Mouse (Mus musculus): Measurements from ENCODE around the gene Fam78b.

The Fam78b gene

DNA sequence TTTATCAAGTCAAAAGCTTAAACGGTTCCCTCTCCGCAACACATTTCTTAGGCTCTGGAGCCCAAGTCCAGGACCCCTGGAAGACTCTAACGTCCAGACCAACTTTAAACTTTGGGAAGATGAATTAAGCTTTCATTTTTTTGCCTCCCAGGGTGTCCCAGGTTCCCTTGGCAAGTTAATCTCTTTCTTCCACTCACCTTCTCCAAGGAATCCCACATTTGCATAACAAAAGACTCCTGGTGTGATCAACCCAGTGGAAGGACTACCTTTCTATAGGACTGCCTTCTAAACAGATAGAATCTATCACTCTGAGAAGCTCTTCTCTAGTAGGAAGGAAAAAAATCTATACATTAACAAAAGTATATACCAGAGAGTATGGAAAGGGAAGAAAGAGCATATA, 92.3 kb downstream of the Fam78b start:
- DNase-seq (ENCODE audit: low read depth in 1 of 2, low spot score in 2 of 2): no peak

GRCm38 (mm10) chr1:167094589-167095148, 93.5 kb downstream of the Fam78b start:
- DNase-seq (ENCODE audit: low read depth in 1 of 2, low spot score in 2 of 2): no peak

- DNase-seq (ENCODE audit: low read depth in 1 of 2, low spot score in 2 of 2): no peak
Observed at GRCm38 (mm10) chr1:167098741-167099140, 97.5 kb downstream of the Fam78b start.

DNA sequence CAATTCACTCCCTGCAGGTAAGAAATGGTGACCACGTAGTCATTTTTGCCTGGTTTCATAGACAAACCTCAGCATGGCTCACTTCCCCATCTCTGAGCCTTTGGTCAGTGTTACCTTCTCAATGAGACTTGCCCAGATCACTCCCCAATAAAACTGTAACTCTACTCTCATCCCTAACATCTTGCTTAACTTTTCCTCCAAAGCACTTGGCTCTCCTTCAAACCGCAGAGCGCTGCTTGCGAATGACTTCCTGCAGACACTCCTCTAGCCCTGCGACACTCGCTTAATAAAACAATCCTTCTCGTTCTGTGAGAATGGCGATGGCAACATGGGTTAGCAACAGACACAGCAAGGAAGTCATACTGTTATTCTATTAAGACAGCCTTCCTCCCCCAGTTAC, 100.8 kb downstream of the Fam78b start:
- DNase-seq (ENCODE audit: low read depth in 1 of 2, low spot score in 2 of 2): no peak

GRCm38 (mm10) chr1:167102566-167102965, 101.3 kb downstream of the Fam78b start:
- no peak for DNase-seq (ENCODE audit: low read depth in 1 of 2, low spot score in 2 of 2)

- DNase-seq (ENCODE audit: low read depth in 1 of 2, low spot score in 2 of 2): no peak
Observed at GRCm38 (mm10) chr1:167104956-167105626, 103.9 kb downstream of the Fam78b start.

GRCm38 (mm10) chr1:167105916-167106315, 104.7 kb downstream of the Fam78b start:
- DNase-seq (ENCODE audit: low read depth in 1 of 2, low spot score in 2 of 2): no peak

DNA sequence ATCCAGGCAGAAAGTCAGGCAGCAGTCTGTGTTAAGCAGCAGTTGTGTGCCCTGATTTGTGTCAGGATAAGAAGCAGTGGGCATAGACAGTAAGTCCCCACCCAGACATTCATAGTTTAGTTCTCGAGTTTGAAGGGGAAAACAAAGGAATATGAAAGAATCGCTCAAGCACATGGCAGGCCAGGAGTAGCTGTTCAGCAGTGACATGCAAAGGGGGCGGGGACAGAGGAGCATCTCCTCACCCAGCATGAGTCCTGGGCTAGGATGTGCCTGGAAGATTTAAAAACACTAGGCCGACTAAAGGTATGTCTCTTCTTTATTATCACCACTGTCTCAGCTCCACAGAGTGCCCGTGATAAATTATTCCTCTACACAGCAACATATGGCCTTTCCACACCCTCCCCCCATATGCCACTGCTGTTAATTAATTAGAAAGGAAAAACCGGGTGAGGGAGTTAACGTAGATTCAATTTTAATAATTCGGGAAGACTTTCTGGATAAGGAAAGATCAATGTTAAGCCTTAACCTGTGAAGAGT, 107.8 kb downstream of the Fam78b start:
- DNase-seq (ENCODE audit: low read depth in 1 of 2, low spot score in 2 of 2): no peak

DNA sequence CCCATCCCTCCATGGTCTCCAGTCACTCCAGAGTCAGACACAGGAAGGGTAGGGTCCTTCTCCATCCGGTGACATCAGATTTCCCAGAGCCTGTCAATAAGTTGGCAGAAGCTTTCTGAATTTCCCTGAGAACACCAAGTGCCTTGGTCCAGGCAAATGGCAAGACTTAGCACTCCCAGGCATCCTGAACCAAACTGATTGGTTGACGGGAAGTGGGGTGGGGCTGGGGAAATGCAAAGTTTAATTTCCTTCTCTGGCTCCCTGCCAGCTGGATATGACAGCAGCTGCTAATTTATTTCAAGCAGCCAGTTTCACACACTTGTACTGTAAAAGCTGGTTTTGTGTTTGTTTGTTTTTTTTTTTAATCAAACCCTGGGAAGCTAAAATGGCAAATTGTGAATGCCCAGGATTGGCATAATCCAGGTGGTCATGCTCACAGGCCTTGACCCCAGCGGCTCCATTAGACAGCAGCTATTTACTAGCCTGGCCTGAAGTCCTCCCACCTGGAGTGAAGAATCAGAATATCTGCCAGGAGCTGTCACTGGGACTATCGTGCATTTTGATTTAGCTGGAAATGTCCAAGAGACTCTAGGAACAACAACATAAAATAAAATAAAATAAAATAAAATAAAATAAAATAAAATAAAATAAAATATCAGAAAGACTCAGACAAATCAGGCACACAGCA, 113.3 kb downstream of the Fam78b start:
- no peak for DNase-seq (ENCODE audit: low read depth in 1 of 2, low spot score in 2 of 2)

DNA sequence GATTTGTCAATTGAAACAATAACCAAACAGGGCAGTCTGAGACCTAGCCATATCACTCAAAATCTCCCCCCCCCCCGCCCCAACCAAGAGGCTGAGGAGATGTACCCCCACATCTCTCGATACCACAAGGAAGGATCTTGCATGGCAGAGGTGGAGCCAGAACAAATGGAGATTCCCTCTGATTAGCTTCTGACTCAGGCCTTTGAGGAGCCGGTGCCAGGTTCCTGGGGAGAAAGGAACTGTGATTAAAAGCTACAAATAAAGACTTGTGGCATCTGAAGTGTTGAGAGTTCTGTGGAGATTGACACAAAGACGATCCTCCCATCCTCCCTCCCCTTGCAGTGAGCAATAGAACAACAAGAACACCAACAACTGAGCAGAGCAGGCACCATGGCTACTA, 113.9 kb downstream of the Fam78b start:
- no peak for DNase-seq (ENCODE audit: low read depth in 1 of 2, low spot score in 2 of 2)

GRCm38 (mm10) chr1:167116733-167117132, 115.5 kb downstream of the Fam78b start:
- no peak for DNase-seq (ENCODE audit: low read depth in 1 of 2, low spot score in 2 of 2)

GRCm38 (mm10) chr1:167118971-167119370, 117.8 kb downstream of the Fam78b start:
- no peak for DNase-seq (ENCODE audit: low read depth in 1 of 2, low spot score in 2 of 2)

GRCm38 (mm10) chr1:167119439-167119838, 118.2 kb downstream of the Fam78b start:
- DNase-seq (ENCODE audit: low read depth in 1 of 2, low spot score in 2 of 2): no peak

DNA sequence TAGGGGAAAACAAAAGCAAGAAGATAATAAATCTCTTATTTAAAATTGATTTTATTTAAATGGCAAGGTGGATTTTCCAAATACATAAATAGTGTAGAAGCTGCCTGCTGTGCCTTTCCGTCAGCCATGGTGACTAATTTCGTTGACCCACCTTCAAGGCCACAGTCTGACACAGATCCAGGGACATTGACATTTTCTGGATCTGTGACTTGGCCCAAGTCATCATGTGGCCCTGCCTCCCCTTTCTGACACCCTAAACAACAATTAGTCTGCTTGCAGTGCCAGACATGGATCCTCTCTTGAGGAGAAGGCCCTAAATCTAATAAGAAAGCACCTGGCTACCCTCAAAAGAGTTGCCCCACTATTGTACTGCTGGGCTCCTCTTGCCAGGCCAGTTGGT, 121.2 kb downstream of the Fam78b start:
- no peak for DNase-seq (ENCODE audit: low read depth in 1 of 2, low spot score in 2 of 2)

GRCm38 (mm10) chr1:167123551-167123950, 122.3 kb downstream of the Fam78b start:
- no peak for DNase-seq (ENCODE audit: low read depth in 1 of 2, low spot score in 2 of 2)

DNA sequence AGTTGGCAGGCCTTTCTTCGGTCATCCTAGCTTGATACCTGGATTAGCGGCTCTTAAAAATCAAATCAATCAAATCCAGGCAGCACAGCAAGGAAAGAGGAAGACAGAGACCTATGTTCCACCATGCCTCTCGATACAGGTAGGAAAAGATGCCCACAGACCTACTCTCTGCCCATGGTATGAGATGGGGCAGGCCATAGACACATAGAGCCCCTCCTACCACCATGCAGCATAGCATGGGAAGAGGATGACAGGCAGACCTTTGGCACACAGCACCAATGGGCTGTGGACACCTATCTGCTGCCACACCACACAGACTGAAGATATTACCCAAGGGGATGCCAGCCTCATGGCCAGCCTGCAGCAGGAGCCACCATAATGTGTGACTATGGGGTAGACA, 124.7 kb downstream of the Fam78b start:
- no peak for DNase-seq (ENCODE audit: low read depth in 1 of 2, low spot score in 2 of 2)

- no peak for DNase-seq (ENCODE audit: low read depth in 1 of 2, low spot score in 2 of 2)
Observed at GRCm38 (mm10) chr1:167126292-167126691, 125.1 kb downstream of the Fam78b start.

GRCm38 (mm10) chr1:167135748-167136147, 134.5 kb downstream of the Fam78b start:
- DNase-seq (ENCODE audit: low read depth in 1 of 2, low spot score in 2 of 2): no peak

All from monocyte, adult 2 months (primary cell).